Mouse (Mus musculus) lung, postnatal 14 days (tissue): ENCODE data around the gene Prss33.

Experiments used
- DNase-seq: peaks from one replicate; pipeline ENCODE4 v3.0.0; 2021

Gene Prss33

DNA sequence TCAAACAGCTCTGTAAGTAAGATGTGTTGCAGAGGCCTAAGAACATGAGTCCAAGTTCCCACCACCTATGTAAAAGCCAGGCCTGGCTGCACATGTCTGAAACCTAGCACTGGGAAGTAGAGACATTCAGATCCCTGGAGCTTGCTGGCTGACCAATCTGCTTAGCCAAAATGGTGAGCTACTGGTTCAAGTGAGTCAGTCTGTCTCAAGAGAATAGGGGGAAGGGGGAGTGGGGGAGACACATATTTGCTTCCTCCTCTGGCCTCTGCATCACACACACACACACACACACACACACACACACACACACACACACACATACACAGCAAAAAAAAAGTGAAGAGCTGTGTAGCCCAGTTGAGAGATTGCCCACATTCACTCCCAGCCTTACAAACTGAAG lies 52.5 kb downstream of the Prss33 start:
- no peak for DNase-seq
